Mouse (Mus musculus) ES-Bruce4 (cell line): ENCODE measurements at regions not wholly inside any gene's neighbourhood (a gene's known extent, or its start where the extent isn't known, plus 50 kb on each side); places are given as distances from the start of the nearest gene placed in this dataset.

Source experiments
- CTCF ChIP-seq: IDR thresholded peaks from one replicate; pipeline ENCODE4 v1.8.1; 2011; ENCODE audit warnings: low read depth, low read length
- EP300 ChIP-seq: IDR thresholded peaks from 2 replicates; pipeline ENCODE4 v1.6.1; 2011; ENCODE audit warnings: low read depth, low read length; ENCODE audit not compliant: insufficient read depth
- POLR2A ChIP-seq: IDR thresholded peaks from one replicate; pipeline ENCODE4 v1.8.1; 2011; ENCODE audit warnings: low read length; ENCODE audit not compliant: insufficient read depth

GRCm38 (mm10) chr3:139869779-139870178 is 664.3 kb downstream of the Stpg2 start:
- TF ChIP-seq CTCF: no peak
- TF ChIP-seq EP300: no peak
- no peak for TF ChIP-seq POLR2A
